Mouse (Mus musculus) kidney, postnatal 14 days (tissue): Measurements from ENCODE around the gene Coq10a.

Source experiments
- DNase-seq: peaks from one replicate; pipeline ENCODE4 v3.0.0; 2022; ENCODE audit warnings: mixed read lengths

Coq10a gene

GRCm38 (mm10) chr10:128368402-128369217 lies at the start of gene Coq10a:
Gene Coq10a (minus strand): TSS chr10:128368997.
- peak; percentile 95 for DNase-seq

GRCm38 (mm10) chr10:128414848-128415247 lies 46.1 kb upstream of the Coq10a start:
- DNase-seq: no peak

GRCm38 (mm10) chr10:128413076-128413475 lies 44.3 kb upstream of the Coq10a start:
- DNase-seq: no peak

GRCm38 (mm10) chr10:128412558-128412957 lies 43.8 kb upstream of the Coq10a start:
- DNase-seq: no peak

- peak; percentile 60 for DNase-seq
Measured at GRCm38 (mm10) chr10:128412055-128412381, 43.2 kb upstream of the Coq10a start.

- DNase-seq: peak; percentile 98
Measured at GRCm38 (mm10) chr10:128411211-128412054, 42.6 kb upstream of the Coq10a start, which contains the start of the genes Nabp2 and Rnf41. Gene Nabp2 (minus strand): TSS chr10:128411492. Gene Rnf41 (plus strand): TSS chr10:128411657.

- peak; percentile 36 for DNase-seq
Measured at GRCm38 (mm10) chr10:128410560-128410845, 41.7 kb upstream of the Coq10a start.

- DNase-seq: peak; percentile 98
Measured at GRCm38 (mm10) chr10:128409692-128410559, 41.1 kb upstream of the Coq10a start.

- DNase-seq: peak; percentile 40
Measured at GRCm38 (mm10) chr10:128408591-128409535, 40.1 kb upstream of the Coq10a start.

- DNase-seq: no peak
Measured at GRCm38 (mm10) chr10:128403931-128404330, 35.1 kb upstream of the Coq10a start.

- DNase-seq: no peak
Measured at GRCm38 (mm10) chr10:128401638-128402037, 32.8 kb upstream of the Coq10a start.

GRCm38 (mm10) chr10:128401056-128401455 lies 32.3 kb upstream of the Coq10a start, which contains the start of gene Slc39a5:
Gene Slc39a5 (minus strand): TSS chr10:128401229.
- peak; percentile 65 for DNase-seq

- DNase-seq: peak; percentile 84
Measured at GRCm38 (mm10) chr10:128400338-128400737, 31.5 kb upstream of the Coq10a start.

- no peak for DNase-seq
Measured at GRCm38 (mm10) chr10:128397466-128397865, 28.7 kb upstream of the Coq10a start.

GRCm38 (mm10) chr10:128396716-128397264 lies 28.0 kb upstream of the Coq10a start:
- DNase-seq: peak; percentile 62

GRCm38 (mm10) chr10:128396017-128396673 lies 27.3 kb upstream of the Coq10a start:
- no peak for DNase-seq

- no peak for DNase-seq
Measured at GRCm38 (mm10) chr10:128391850-128392249, 23.1 kb upstream of the Coq10a start.

- DNase-seq: no peak
Measured at GRCm38 (mm10) chr10:128390366-128390765, 21.6 kb upstream of the Coq10a start.

GRCm38 (mm10) chr10:128389570-128389969 lies 20.8 kb upstream of the Coq10a start:
- DNase-seq: no peak

GRCm38 (mm10) chr10:128388941-128389340 lies 20.1 kb upstream of the Coq10a start:
- no peak for DNase-seq

GRCm38 (mm10) chr10:128385902-128386301 lies 17.1 kb upstream of the Coq10a start:
- no peak for DNase-seq
